Mouse (Mus musculus) MN1 (cell line): ENCODE results near the gene Tsg101.
A peak's percentile ranks its signal among the peaks of the same experiment; 100 is the strongest.
"Not testable (repeated sequence)": the region's sequence is repeated elsewhere in the genome, so short reads cannot be mapped to it uniquely, and the experiment has no call there.

Source experiments
- DNase-seq: peaks from one replicate; pipeline ENCODE4 v3.0.0-alpha.2; 2016; ENCODE audit warnings: low spot score

Gene Tsg101

GRCm38 (mm10) chr7:46919551-46920176, at the start of gene Tsg101:
Gene Tsg101, minus strand, starts transcription at chr7:46919969.
- DNase-seq, result peak; percentile 91

GRCm38 (mm10) chr7:46964070-46964469, 44.3 kb upstream of the Tsg101 start:
- DNase-seq, result no peak

GRCm38 (mm10) chr7:46962806-46963618, 43.2 kb upstream of the Tsg101 start:
- peak; percentile 84 for DNase-seq

GRCm38 (mm10) chr7:46962132-46962531, 42.4 kb upstream of the Tsg101 start:
- peak; percentile 56 for DNase-seq

GRCm38 (mm10) chr7:46960991-46961390, 41.2 kb upstream of the Tsg101 start:
- DNase-seq, result no peak

- no peak for DNase-seq
These were observed 39.1 kb upstream of the Tsg101 start for GRCm38 (mm10) chr7:46958853-46959252.

GRCm38 (mm10) chr7:46957831-46958691, 38.3 kb upstream of the Tsg101 start, which contains the start of gene Uevld:
Gene Uevld, minus strand, starts transcription at chr7:46958527.
- DNase-seq, result peak; percentile 90

GRCm38 (mm10) chr7:46935847-46936246, 16.1 kb upstream of the Tsg101 start:
- DNase-seq, result peak; percentile 44

- no peak for DNase-seq
These were observed 15.0 kb upstream of the Tsg101 start for GRCm38 (mm10) chr7:46934788-46935187.

GRCm38 (mm10) chr7:46931370-46931769, 11.6 kb upstream of the Tsg101 start:
- no peak for DNase-seq

GRCm38 (mm10) chr7:46928291-46928690, 8.5 kb upstream of the Tsg101 start:
- DNase-seq, result no peak

- DNase-seq, result no peak
These were observed 2.3 kb upstream of the Tsg101 start for GRCm38 (mm10) chr7:46922075-46922474.

- peak; percentile 10 for DNase-seq
These were observed 944 bp downstream of the Tsg101 start for GRCm38 (mm10) chr7:46918678-46919371.

GRCm38 (mm10) chr7:46916376-46916775, 3.4 kb downstream of the Tsg101 start:
- DNase-seq, result no peak

- no peak for DNase-seq
These were observed 8.5 kb downstream of the Tsg101 start for GRCm38 (mm10) chr7:46911250-46911649.

- DNase-seq, result no peak
These were observed 20.4 kb downstream of the Tsg101 start for GRCm38 (mm10) chr7:46899343-46899742.

- no peak for DNase-seq
These were observed 24.3 kb downstream of the Tsg101 start for GRCm38 (mm10) chr7:46895511-46895910.

GRCm38 (mm10) chr7:46883304-46883703, 36.5 kb downstream of the Tsg101 start:
- no peak for DNase-seq

GRCm38 (mm10) chr7:46881941-46882340, 37.8 kb downstream of the Tsg101 start:
- not testable (repeated sequence) for DNase-seq

- DNase-seq, result no peak
These were observed 38.8 kb downstream of the Tsg101 start for GRCm38 (mm10) chr7:46880992-46881391.

- DNase-seq, result peak; percentile 14
These were observed 39.9 kb downstream of the Tsg101 start for GRCm38 (mm10) chr7:46879851-46880250.

GRCm38 (mm10) chr7:46877255-46877654, 42.5 kb downstream of the Tsg101 start:
- DNase-seq, result no peak
